Mouse (Mus musculus) hindbrain, embryonic 13.5 days (tissue): Measurements from ENCODE around the gene Tdp1. TPM values are rescaled to one million over a fixed set of nuclear protein-coding genes. Genes with fewer than 3 reads are reported as not detected.

ENCODE experiments used
- ATAC-seq: fragments of 200-750 bp; cut with Nextera tagmentation; 2 replicates; pipeline ENCODE4 v1.8.0; 2017; ENCODE audit warnings: moderate TSS enrichment; ENCODE audit not compliant: low FRiP score
- H3K27ac ChIP-seq: fragments of 300-500 bp; sonication (generic); 2 replicates; pipeline ENCODE4 v1.5.1; 2015; ENCODE audit warnings: inconsistent platforms, mild to moderate bottlenecking, moderate library complexity
- H3K27me3 ChIP-seq: fragments of 300-500 bp; sonication (generic); 2 replicates; pipeline ENCODE4 v1.6.1; 2015; ENCODE audit warnings: mild to moderate bottlenecking, inconsistent platforms
- H3K36me3 ChIP-seq: fragments of 300-500 bp; sonication (generic); 2 replicates; pipeline ENCODE4 v1.6.1; 2015; ENCODE audit warnings: mild to moderate bottlenecking, inconsistent platforms
- H3K4me1 ChIP-seq: fragments of 300-500 bp; sonication (generic); replicated peaks from 2 replicates; pipeline ENCODE4 v1.6.1; 2015; ENCODE audit warnings: inconsistent platforms
- H3K4me2 ChIP-seq: fragments of 300-500 bp; sonication (generic); 2 replicates; pipeline ENCODE4 v1.6.1; 2015; ENCODE audit warnings: inconsistent platforms, mild to moderate bottlenecking, moderate library complexity
- H3K4me3 ChIP-seq: fragments of 300-500 bp; sonication (generic); 2 replicates; pipeline ENCODE4 v1.5.1; 2015; ENCODE audit warnings: mild to moderate bottlenecking, inconsistent platforms
- H3K9ac ChIP-seq: fragments of 300-500 bp; sonication (generic); 2 replicates; pipeline ENCODE4 v1.6.1; 2015; ENCODE audit warnings: mild to moderate bottlenecking, inconsistent platforms
- H3K9me3 ChIP-seq: fragments of 300-500 bp; sonication (generic); 2 replicates; pipeline ENCODE4 v1.6.1; 2016; ENCODE audit warnings: inconsistent platforms
- WGBS: fragments of 180-500 bp; shearing (Covaris S2); methylation state at CpG from one replicate; pipeline ENCODE4 v1.1.7; 2015; 5-methylcytosine and 5-hydroxymethylcytosine counted together
- polyA plus RNA-seq: library from polyadenylated mRNA; unstranded; fragments of >200 nt; fragmentation: Nextera tagmentation; extraction: Ambion mirVana; gene quantifications from 2 replicates; pipeline ENCODE4 v1.2.1, GENCODE M21; 2015

Gene Tdp1
- polyA plus RNA-seq, 1 experiment from 2014 or later = 52.3 TPM

GRCm38 (mm10) chr12:99938476-99938875 is 54.2 kb downstream of the Tdp1 start:
- no peak for ATAC-seq
- H3K9me3 ChIP-seq = no peaks in the 10 kb centered on the region
- no peaks in the 10 kb centered on the region for H3K27me3 ChIP-seq
- H3K9ac ChIP-seq = no peak overlapping the region
- no peak overlapping the region for H3K27ac ChIP-seq
- H3K4me1 ChIP-seq = no peaks in the 10 kb centered on the region
- WGBS = 80% methylated on average over 4 of the region's 4 CpGs
- H3K4me3 ChIP-seq = no peak overlapping the region
- peaks cover 71% of the 10 kb centered on the region for H3K36me3 ChIP-seq
- H3K4me2 ChIP-seq = no peak overlapping the region

- Histone ChIP-seq H3K4me1 (no peaks in the 10 kb centered on the region), H3K9me3 (no peaks in the 10 kb centered on the region), H3K36me3 (peaks cover 77% of the 10 kb centered on the region), H3K4me2 (no peak overlapping the region), H3K9ac (no peak overlapping the region), H3K4me3 (no peak overlapping the region), H3K27me3 (no peaks in the 10 kb centered on the region), H3K27ac (no peak overlapping the region)
- no peak for ATAC-seq
- WGBS = 89% methylated on average over 6 of the region's 6 CpGs
Observed at GRCm38 (mm10) chr12:99939179-99939578, 54.9 kb downstream of the Tdp1 start.

GRCm38 (mm10) chr12:99940704-99941103 is 56.4 kb downstream of the Tdp1 start:
- H3K4me2 ChIP-seq = no peak overlapping the region
- no peaks in the 10 kb centered on the region for H3K4me1 ChIP-seq
- H3K4me3 ChIP-seq = no peak overlapping the region
- no peak overlapping the region for H3K9ac ChIP-seq
- no peak overlapping the region for H3K27ac ChIP-seq
- 78% methylated on average over 7 of the region's 7 CpGs for WGBS
- no peaks in the 10 kb centered on the region for H3K27me3 ChIP-seq
- ATAC-seq = no peak
- H3K36me3 ChIP-seq = peaks cover 72% of the 10 kb centered on the region
- H3K9me3 ChIP-seq = no peaks in the 10 kb centered on the region

- no peak for ATAC-seq
- no peak overlapping the region for H3K4me3 ChIP-seq
- no peaks in the 10 kb centered on the region for H3K9me3 ChIP-seq
- H3K4me2 ChIP-seq = no peak overlapping the region
- WGBS = 92% methylated on average over 8 of the region's 8 CpGs
- H3K9ac ChIP-seq = no peak overlapping the region
- H3K27me3 ChIP-seq = no peaks in the 10 kb centered on the region
- H3K4me1 ChIP-seq = no peaks in the 10 kb centered on the region
- no peak overlapping the region for H3K27ac ChIP-seq
- peaks cover 70% of the 10 kb centered on the region for H3K36me3 ChIP-seq
Observed at GRCm38 (mm10) chr12:99942441-99942840, 58.1 kb downstream of the Tdp1 start.

- no peaks in the 10 kb centered on the region for H3K9me3 ChIP-seq
- no peak for ATAC-seq
- 63% methylated on average over 7 of the region's 7 CpGs for WGBS
- no peak overlapping the region for H3K27ac ChIP-seq
- H3K4me1 ChIP-seq = peaks cover 2% of the 10 kb centered on the region
- no peaks in the 10 kb centered on the region for H3K27me3 ChIP-seq
- no peak overlapping the region for H3K4me3 ChIP-seq
- H3K4me2 ChIP-seq = no peak overlapping the region
- H3K9ac ChIP-seq = no peak overlapping the region
- H3K36me3 ChIP-seq = peaks cover 33% of the 10 kb centered on the region
Observed at GRCm38 (mm10) chr12:99952928-99953327, 68.6 kb downstream of the Tdp1 start.

GRCm38 (mm10) chr12:99956411-99956810 is 72.1 kb downstream of the Tdp1 start:
- H3K36me3 ChIP-seq = peaks cover 17% of the 10 kb centered on the region
- peaks cover 18% of the 10 kb centered on the region for H3K4me1 ChIP-seq
- H3K9ac ChIP-seq = no peak overlapping the region
- no peak for ATAC-seq
- H3K27ac ChIP-seq = no peak overlapping the region
- no peak overlapping the region for H3K4me2 ChIP-seq
- H3K27me3 ChIP-seq = peaks cover 4% of the 10 kb centered on the region
- no peak overlapping the region for H3K4me3 ChIP-seq
- WGBS = 81% methylated on average over 7 of the region's 7 CpGs
- no peaks in the 10 kb centered on the region for H3K9me3 ChIP-seq

- Histone ChIP-seq H3K9me3 (no peaks in the 10 kb centered on the region), H3K27ac (no peak overlapping the region), H3K27me3 (peaks cover 12% of the 10 kb centered on the region), H3K4me3 (no peak overlapping the region), H3K4me1 (peaks cover 18% of the 10 kb centered on the region), H3K9ac (0 out of 2 replicates have a peak overlapping the region, but pooled peaks have one; percentile 3), H3K4me2 (no peak overlapping the region), H3K36me3 (peaks cover 12% of the 10 kb centered on the region)
- no peak for ATAC-seq
- 56% methylated on average over 9 of the region's 9 CpGs for WGBS
Observed at GRCm38 (mm10) chr12:99958068-99959060, 74.0 kb downstream of the Tdp1 start.

GRCm38 (mm10) chr12:99959291-99959690 is 75.0 kb downstream of the Tdp1 start:
- Histone ChIP-seq H3K4me2 (no peak overlapping the region), H3K9ac (no peak overlapping the region), H3K9me3 (no peaks in the 10 kb centered on the region), H3K4me3 (no peak overlapping the region), H3K4me1 (peaks cover 23% of the 10 kb centered on the region), H3K36me3 (peaks cover 12% of the 10 kb centered on the region), H3K27me3 (peaks cover 21% of the 10 kb centered on the region), H3K27ac (no peak overlapping the region)
- no peak for ATAC-seq

GRCm38 (mm10) chr12:99959930-99960329 is 75.6 kb downstream of the Tdp1 start:
- H3K4me1 ChIP-seq = peaks cover 30% of the 10 kb centered on the region
- H3K27ac ChIP-seq = no peak overlapping the region
- no peak overlapping the region for H3K4me3 ChIP-seq
- peaks cover 12% of the 10 kb centered on the region for H3K36me3 ChIP-seq
- no peak overlapping the region for H3K4me2 ChIP-seq
- no peak for ATAC-seq
- H3K9ac ChIP-seq = no peak overlapping the region
- 31% methylated on average over 10 of the region's 10 CpGs for WGBS
- no peaks in the 10 kb centered on the region for H3K9me3 ChIP-seq
- peaks cover 27% of the 10 kb centered on the region for H3K27me3 ChIP-seq

- Histone ChIP-seq H3K27me3 (peaks cover 35% of the 10 kb centered on the region), H3K4me1 (peaks cover 37% of the 10 kb centered on the region), H3K4me3 (no peak overlapping the region), H3K36me3 (peaks cover 7% of the 10 kb centered on the region), H3K27ac (no peak overlapping the region), H3K4me2 (no peak overlapping the region), H3K9ac (no peak overlapping the region), H3K9me3 (no peaks in the 10 kb centered on the region)
- 90% methylated on average over 7 of the region's 7 CpGs for WGBS
- no peak for ATAC-seq
Observed at GRCm38 (mm10) chr12:99960675-99961074, 76.4 kb downstream of the Tdp1 start.

GRCm38 (mm10) chr12:99964301-99965202 is 80.2 kb downstream of the Tdp1 start, which contains the start of gene Kcnk13:
TSS of gene Kcnk13 (plus strand) at chr12:99964499.
- under 1% methylated on average over 39 of the region's 39 CpGs for WGBS
- Histone ChIP-seq H3K9me3 (no peaks in the 10 kb centered on the region), H3K27ac (no peak within 1 kb of the TSS), H3K4me3 (peak within 1 kb of the TSS; percentile 56), H3K9ac (peak within 1 kb of the TSS; percentile 73), H3K36me3 (no peaks in the 10 kb centered on the region), H3K4me1 (peaks cover 34% of the 10 kb centered on the region), H3K27me3 (peaks cover 74% of the 10 kb centered on the region), H3K4me2 (peak within 1 kb of the TSS; percentile 95)
- ATAC-seq = peak; percentile 61
